Mouse (Mus musculus): Measurements from ENCODE around the gene Ackr2. TPM values are rescaled to one million over a fixed set of nuclear protein-coding genes. Genes with fewer than 3 reads are reported as not detected.

Ackr2 gene
- polyA plus RNA-seq, 1 experiment from 2014 or later, result 0.32 TPM

GRCm38 (mm10) chr9:121865425-121866008, 32.6 kb upstream of the Ackr2 start:
- Histone ChIP-seq H3K9ac (replicated peaks; ENCODE audit: low read depth, low read length) (no peak overlapping the region), H3K4me2 (replicated peaks; ENCODE audit: low read depth, low read length) (no peak overlapping the region), H3K4me3 (ENCODE audit: low read depth, low read length) (no peak overlapping the region), H3K9me3 (ENCODE audit: control insufficient read depth, low read depth, low read length) (no peaks in the 10 kb centered on the region), H3K27ac (ENCODE audit: low read length) (peak overlapping the region; percentile 62), H3K27me3 (ENCODE audit: control insufficient read depth, insufficient read depth, low read length) (no peaks in the 10 kb centered on the region), H3K4me1 (ENCODE audit: control insufficient read depth, insufficient read depth, low read length) (peaks cover 24% of the 10 kb centered on the region; the same call in 1 of the 2 replicates), H3K36me3 (ENCODE audit: control insufficient read depth, insufficient read depth, low read length) (no peaks in the 10 kb centered on the region)
- WGBS, result 26% methylated on average over 3 of the region's 3 CpGs
- ATAC-seq (ENCODE audit: insufficient number of reproducible peaks, insufficient read depth, low FRiP score, low read depth), result no peak

DNA sequence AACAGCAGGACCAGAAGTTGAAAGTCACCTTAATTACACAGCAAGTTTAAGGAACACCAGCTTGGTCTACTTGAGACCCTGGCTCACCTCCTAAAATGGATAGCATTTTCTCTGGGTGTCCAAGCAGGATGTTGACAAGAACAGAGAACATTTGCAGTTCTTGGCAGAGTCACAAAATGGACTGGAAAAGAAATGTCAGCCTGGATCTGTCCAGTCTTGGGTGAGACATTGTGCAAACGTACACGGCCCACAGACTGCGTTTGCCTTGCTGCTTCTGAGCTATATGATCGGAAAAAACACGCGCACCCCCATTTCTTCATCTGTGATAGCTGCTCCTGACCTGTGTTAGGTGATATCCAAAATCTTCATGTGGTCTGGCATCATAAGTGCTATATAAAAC, 30.5 kb upstream of the Ackr2 start:
- ATAC-seq (ENCODE audit: insufficient number of reproducible peaks, insufficient read depth, low FRiP score, low read depth), result peak; percentile 35; the same call in 1 of the 2 replicates
- Histone ChIP-seq H3K4me3 (ENCODE audit: low read depth, low read length) (no peak overlapping the region), H3K27me3 (ENCODE audit: control insufficient read depth, insufficient read depth, low read length) (no peaks in the 10 kb centered on the region), H3K9me3 (ENCODE audit: control insufficient read depth, low read depth, low read length) (no peaks in the 10 kb centered on the region), H3K36me3 (ENCODE audit: control insufficient read depth, insufficient read depth, low read length) (no peaks in the 10 kb centered on the region), H3K9ac (replicated peaks; ENCODE audit: low read depth, low read length) (no peak overlapping the region), H3K4me1 (ENCODE audit: control insufficient read depth, insufficient read depth, low read length) (peaks cover 25% of the 10 kb centered on the region; the same call in 1 of the 2 replicates), H3K4me2 (replicated peaks; ENCODE audit: low read depth, low read length) (no peak overlapping the region), H3K27ac (ENCODE audit: low read length) (peak overlapping the region; percentile 73)
- WGBS, result 40% methylated on average over 6 of the region's 6 CpGs

GRCm38 (mm10) chr9:121868236-121868635, 29.9 kb upstream of the Ackr2 start:
- WGBS, result 48% methylated on average over 6 of the region's 6 CpGs
- H3K4me1 ChIP-seq (ENCODE audit: control insufficient read depth, insufficient read depth, low read length), result peaks cover 25% of the 10 kb centered on the region; the same call in 1 of the 2 replicates
- no peak overlapping the region for H3K4me2 ChIP-seq (replicated peaks; ENCODE audit: low read depth, low read length)
- H3K9me3 ChIP-seq (ENCODE audit: control insufficient read depth, low read depth, low read length), result no peaks in the 10 kb centered on the region
- no peak overlapping the region for H3K9ac ChIP-seq (replicated peaks; ENCODE audit: low read depth, low read length)
- ATAC-seq (ENCODE audit: insufficient number of reproducible peaks, insufficient read depth, low FRiP score, low read depth), result peak; percentile 53; the same call in 1 of the 2 replicates
- H3K36me3 ChIP-seq (ENCODE audit: control insufficient read depth, insufficient read depth, low read length), result no peaks in the 10 kb centered on the region
- H3K4me3 ChIP-seq (ENCODE audit: low read depth, low read length), result no peak overlapping the region
- peak overlapping the region; percentile 85 for H3K27ac ChIP-seq (ENCODE audit: low read length)
- no peaks in the 10 kb centered on the region for H3K27me3 ChIP-seq (ENCODE audit: control insufficient read depth, insufficient read depth, low read length)

- Histone ChIP-seq H3K4me3 (ENCODE audit: low read depth, low read length) (no peak overlapping the region), H3K9ac (replicated peaks; ENCODE audit: low read depth, low read length) (no peak overlapping the region), H3K4me1 (ENCODE audit: control insufficient read depth, insufficient read depth, low read length) (peaks cover 23% of the 10 kb centered on the region; the same call in 1 of the 2 replicates), H3K36me3 (ENCODE audit: control insufficient read depth, insufficient read depth, low read length) (no peaks in the 10 kb centered on the region), H3K9me3 (ENCODE audit: control insufficient read depth, low read depth, low read length) (no peaks in the 10 kb centered on the region), H3K27me3 (ENCODE audit: control insufficient read depth, insufficient read depth, low read length) (no peaks in the 10 kb centered on the region), H3K27ac (ENCODE audit: low read length) (no peak overlapping the region), H3K4me2 (replicated peaks; ENCODE audit: low read depth, low read length) (no peak overlapping the region)
- WGBS, result 84% methylated on average over 5 of the region's 5 CpGs
- ATAC-seq (ENCODE audit: insufficient number of reproducible peaks, insufficient read depth, low FRiP score, low read depth), result no peak
Measured at GRCm38 (mm10) chr9:121869432-121869831, 28.7 kb upstream of the Ackr2 start.

GRCm38 (mm10) chr9:121869973-121870515, 28.1 kb upstream of the Ackr2 start:
- Histone ChIP-seq H3K4me1 (ENCODE audit: control insufficient read depth, insufficient read depth, low read length) (peaks cover 21% of the 10 kb centered on the region; the same call in 1 of the 2 replicates), H3K27me3 (ENCODE audit: control insufficient read depth, insufficient read depth, low read length) (no peaks in the 10 kb centered on the region), H3K27ac (ENCODE audit: low read length) (no peak overlapping the region; the same call in 1 of the 2 replicates), H3K9ac (replicated peaks; ENCODE audit: low read depth, low read length) (no peak overlapping the region), H3K9me3 (ENCODE audit: control insufficient read depth, low read depth, low read length) (no peaks in the 10 kb centered on the region), H3K36me3 (ENCODE audit: control insufficient read depth, insufficient read depth, low read length) (no peaks in the 10 kb centered on the region), H3K4me2 (replicated peaks; ENCODE audit: low read depth, low read length) (no peak overlapping the region), H3K4me3 (ENCODE audit: low read depth, low read length) (no peak overlapping the region)
- 50% methylated on average over 4 of the region's 4 CpGs for WGBS
- no peak for ATAC-seq (ENCODE audit: insufficient number of reproducible peaks, insufficient read depth, low FRiP score, low read depth)

GRCm38 (mm10) chr9:121872062-121872683, 26.0 kb upstream of the Ackr2 start:
- WGBS, result 76% methylated on average over 2 of the region's 2 CpGs
- no peak overlapping the region for H3K9ac ChIP-seq (replicated peaks; ENCODE audit: low read depth, low read length)
- H3K4me1 ChIP-seq (ENCODE audit: control insufficient read depth, insufficient read depth, low read length), result peaks cover 12% of the 10 kb centered on the region; the same call in 1 of the 2 replicates
- H3K4me2 ChIP-seq (replicated peaks; ENCODE audit: low read depth, low read length), result no peak overlapping the region
- H3K36me3 ChIP-seq (ENCODE audit: control insufficient read depth, insufficient read depth, low read length), result no peaks in the 10 kb centered on the region
- no peak overlapping the region for H3K27ac ChIP-seq (ENCODE audit: low read length)
- ATAC-seq (ENCODE audit: insufficient number of reproducible peaks, insufficient read depth, low FRiP score, low read depth), result no peak
- no peak overlapping the region for H3K4me3 ChIP-seq (ENCODE audit: low read depth, low read length)
- H3K9me3 ChIP-seq (ENCODE audit: control insufficient read depth, low read depth, low read length), result no peaks in the 10 kb centered on the region
- no peaks in the 10 kb centered on the region for H3K27me3 ChIP-seq (ENCODE audit: control insufficient read depth, insufficient read depth, low read length)

GRCm38 (mm10) chr9:121873578-121873977, 24.6 kb upstream of the Ackr2 start:
- H3K4me1 ChIP-seq (ENCODE audit: control insufficient read depth, insufficient read depth, low read length), result peaks cover 8% of the 10 kb centered on the region; the same call in 1 of the 2 replicates
- H3K9ac ChIP-seq (replicated peaks; ENCODE audit: low read depth, low read length), result no peak overlapping the region
- H3K27ac ChIP-seq (ENCODE audit: low read length), result no peak overlapping the region
- H3K36me3 ChIP-seq (ENCODE audit: control insufficient read depth, insufficient read depth, low read length), result no peaks in the 10 kb centered on the region
- H3K4me2 ChIP-seq (replicated peaks; ENCODE audit: low read depth, low read length), result no peak overlapping the region
- H3K4me3 ChIP-seq (ENCODE audit: low read depth, low read length), result no peak overlapping the region
- no peak for ATAC-seq (ENCODE audit: insufficient number of reproducible peaks, insufficient read depth, low FRiP score, low read depth)
- no peaks in the 10 kb centered on the region for H3K9me3 ChIP-seq (ENCODE audit: control insufficient read depth, low read depth, low read length)
- H3K27me3 ChIP-seq (ENCODE audit: control insufficient read depth, insufficient read depth, low read length), result no peaks in the 10 kb centered on the region

DNA sequence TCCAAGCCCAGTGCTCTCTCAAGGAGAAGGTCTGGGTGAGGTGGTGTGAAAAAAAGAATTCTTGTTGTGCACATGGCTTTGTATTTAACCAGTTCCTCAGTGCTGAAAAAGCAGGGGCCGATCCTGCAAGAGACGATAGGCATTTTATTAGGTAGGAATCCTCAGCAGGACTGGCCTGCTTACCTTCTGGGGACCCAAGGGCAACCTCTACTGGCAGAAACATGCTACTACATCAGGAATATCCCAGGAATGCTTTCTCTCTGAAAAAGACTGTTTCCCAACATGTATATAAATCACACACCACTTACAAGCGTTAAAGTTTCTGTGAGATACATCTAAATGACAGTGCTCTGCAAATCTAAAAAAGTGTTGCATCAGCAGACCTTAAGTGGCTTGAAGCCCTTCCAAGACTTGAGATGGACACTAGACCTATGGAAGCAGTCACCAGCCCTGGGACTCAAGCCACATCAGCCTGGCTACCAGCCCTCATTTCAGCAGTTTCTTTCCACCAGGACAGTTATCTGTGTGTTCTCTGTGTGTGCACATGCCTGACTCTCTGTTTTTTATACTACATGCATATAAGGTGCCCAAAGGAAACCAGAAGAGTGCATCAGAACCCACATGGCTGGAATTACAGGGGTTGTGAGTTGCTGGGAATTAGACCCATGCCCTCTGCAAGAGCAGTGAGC, 21.0 kb upstream of the Ackr2 start:
- Histone ChIP-seq H3K36me3 (ENCODE audit: control insufficient read depth, insufficient read depth, low read length) (no peaks in the 10 kb centered on the region), H3K27me3 (ENCODE audit: control insufficient read depth, insufficient read depth, low read length) (no peaks in the 10 kb centered on the region), H3K27ac (ENCODE audit: low read length) (no peak overlapping the region), H3K9me3 (ENCODE audit: control insufficient read depth, low read depth, low read length) (no peaks in the 10 kb centered on the region), H3K4me3 (ENCODE audit: low read depth, low read length) (no peak overlapping the region), H3K9ac (replicated peaks; ENCODE audit: low read depth, low read length) (no peak overlapping the region), H3K4me1 (ENCODE audit: control insufficient read depth, insufficient read depth, low read length) (peaks cover 2% of the 10 kb centered on the region; the same call in 1 of the 2 replicates), H3K4me2 (replicated peaks; ENCODE audit: low read depth, low read length) (no peak overlapping the region)
- 0 out of 2 replicates have a peak, but pooled peaks have one; percentile 15 for ATAC-seq (ENCODE audit: insufficient number of reproducible peaks, insufficient read depth, low FRiP score, low read depth)
- 7% methylated on average over 3 of the region's 3 CpGs for WGBS
